Mouse (Mus musculus) 416B (cell line): ENCODE measurements around the gene Pex5l.

Experiments used
- DNase-seq: peaks from one replicate; pipeline ENCODE4 v3.0.0; 2011; ENCODE audit warnings: low read depth

The Pex5l gene

DNA sequence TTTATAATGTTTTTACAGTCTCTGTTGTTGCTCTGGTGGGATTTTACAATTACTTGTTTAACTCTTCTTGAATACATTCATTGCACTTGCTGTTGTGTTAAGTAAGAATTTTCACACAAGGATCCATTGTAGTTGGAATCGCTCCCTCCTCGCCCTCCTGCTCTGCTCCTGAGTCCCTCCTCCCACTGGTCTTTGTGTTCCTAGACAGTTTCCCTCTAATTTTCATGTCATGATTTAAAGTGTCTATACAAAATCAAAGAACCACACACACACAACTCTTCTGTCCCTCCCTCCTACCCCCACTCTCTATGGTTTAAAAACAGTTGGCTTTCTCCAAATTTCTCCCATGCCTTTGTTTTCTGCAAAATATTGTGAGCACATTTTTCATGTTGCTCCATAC, 81.6 kb downstream of the Pex5l start:
- DNase-seq, result no peak

DNA sequence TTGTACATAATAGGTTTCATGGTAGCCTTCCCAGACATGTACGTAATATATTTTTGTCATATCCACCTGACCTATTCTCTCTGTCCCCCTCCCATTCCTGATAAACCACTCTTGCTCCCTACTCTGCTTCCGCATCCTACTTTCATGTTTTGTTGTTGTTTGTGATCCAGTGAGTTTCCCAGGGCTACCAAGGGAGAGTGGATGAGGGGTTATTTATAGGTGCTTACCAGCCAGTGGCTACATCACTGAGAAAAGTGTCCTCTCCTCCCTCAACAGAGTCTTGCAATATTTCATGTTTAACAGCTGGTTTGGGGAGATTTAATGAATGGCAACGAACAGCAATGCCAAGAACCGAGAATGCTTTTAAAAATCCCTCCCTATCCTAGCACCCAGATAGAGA, 82.0 kb downstream of the Pex5l start:
- DNase-seq, result no peak

DNA sequence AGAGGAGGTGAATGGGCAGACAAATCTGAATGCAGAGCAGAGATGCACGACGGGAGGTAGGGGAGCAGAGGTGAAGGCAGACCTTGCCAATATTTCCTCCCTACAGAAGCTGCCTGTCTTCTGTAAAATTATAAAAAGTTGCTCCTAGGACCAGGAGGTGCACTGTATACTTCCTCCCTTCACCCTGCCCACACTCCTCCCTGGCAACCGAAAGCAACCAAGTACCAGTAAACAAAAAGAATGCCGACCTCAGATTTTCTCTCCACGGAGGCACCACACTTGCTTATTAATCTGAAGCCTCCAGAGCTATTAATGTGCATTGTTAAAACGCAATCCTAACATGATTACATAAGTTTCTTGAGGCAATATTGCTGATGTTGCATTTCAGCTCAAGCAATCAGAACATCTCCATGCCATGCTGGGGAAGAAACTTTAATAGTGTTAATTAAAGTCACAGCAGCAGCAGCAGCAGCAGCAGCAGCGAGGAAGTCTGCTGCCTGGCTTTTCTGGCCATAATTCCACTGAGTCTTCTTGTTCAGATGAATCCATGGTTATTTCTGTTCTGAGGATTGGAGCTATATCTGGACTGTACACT, 82.6 kb downstream of the Pex5l start:
- no peak for DNase-seq

GRCm38 (mm10) chr3:33048304-33048703, 94.7 kb downstream of the Pex5l start:
- DNase-seq, result no peak

- DNase-seq, result no peak
These were observed 98.3 kb downstream of the Pex5l start for GRCm38 (mm10) chr3:33044799-33045106.

DNA sequence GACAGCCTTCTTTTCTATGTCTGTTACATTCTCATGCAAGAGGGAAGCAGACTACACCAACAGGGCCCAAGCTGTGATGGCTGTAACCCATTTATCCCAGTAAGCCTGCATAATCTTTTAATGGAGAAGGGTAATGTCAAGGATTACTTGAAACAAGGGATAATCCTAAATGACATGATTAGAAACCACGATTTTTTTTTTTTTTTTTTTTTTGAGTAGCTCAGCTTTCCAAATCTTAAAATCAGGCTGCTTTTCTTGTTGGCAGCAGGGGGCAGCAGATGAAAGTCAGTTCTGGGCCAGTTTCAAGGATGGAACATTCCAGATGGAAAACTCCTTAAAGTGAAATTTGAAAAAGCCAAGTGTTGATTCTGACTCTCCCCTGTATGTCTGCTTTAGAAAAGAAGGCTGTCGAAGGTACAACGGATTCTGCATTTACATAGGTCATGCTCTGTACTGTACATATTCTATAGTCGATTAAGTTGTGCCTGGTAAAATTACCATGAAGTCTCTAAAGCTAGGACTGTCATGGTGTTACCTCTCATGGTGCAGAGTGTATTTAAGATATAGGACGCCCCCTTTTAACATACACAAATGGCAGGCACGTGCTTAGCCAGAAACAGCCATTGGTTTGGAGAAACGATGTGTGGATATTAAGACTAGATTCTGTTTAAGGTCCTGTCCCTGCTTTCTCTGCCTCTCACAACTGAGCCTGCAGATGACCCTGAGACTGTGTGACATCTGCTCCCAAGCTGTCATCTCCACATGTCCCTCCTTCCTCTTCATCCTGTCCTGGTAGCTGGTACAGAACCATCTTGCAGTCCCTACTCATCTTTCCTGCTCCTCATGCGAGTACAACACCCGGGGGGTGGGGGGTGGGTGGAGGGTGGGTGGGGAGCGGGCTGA, 98.9 kb downstream of the Pex5l start:
- no peak for DNase-seq

DNA sequence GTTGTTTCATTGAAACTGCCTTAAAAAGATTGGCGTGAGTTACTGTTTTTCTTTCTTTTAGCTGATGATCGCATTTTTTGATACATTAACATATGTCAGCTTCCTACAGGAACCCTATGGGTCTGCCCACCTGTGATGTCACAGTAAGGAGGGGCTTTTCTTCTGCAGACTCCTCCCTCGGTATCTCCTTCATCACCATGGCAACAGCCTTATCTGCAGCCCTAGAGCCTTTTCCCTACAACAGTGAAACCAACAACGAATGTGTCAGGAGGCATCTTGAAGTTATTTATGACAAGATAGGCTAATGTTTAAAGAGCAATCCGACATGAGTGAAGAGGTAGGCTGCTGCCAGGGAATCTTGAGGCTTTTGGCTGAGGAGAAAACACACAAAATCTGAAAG, 118.5 kb downstream of the Pex5l start:
- DNase-seq, result peak; percentile 10

DNA sequence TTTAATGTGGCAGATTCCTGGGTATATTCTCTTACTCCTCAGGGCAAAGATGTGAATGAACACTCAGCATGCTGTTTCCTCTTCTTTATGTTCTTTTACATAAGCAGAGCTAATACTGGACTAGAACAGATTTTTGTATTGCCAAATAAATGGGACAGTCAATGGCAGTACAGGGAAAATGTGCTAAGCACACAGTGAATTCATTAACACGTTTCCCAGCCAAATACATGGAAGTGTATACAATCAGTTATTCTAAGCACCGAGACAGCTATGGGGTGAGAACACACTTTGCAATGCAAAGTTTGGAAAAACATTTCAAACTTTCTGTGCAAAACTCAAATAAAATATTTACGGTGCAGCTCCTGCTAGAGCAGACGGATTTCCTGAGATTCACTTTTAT, 139.1 kb downstream of the Pex5l start:
- no peak for DNase-seq

- DNase-seq, result no peak
These were observed 141.3 kb downstream of the Pex5l start for GRCm38 (mm10) chr3:33001769-33002168.

GRCm38 (mm10) chr3:33000383-33001015, 142.5 kb downstream of the Pex5l start:
- DNase-seq, result peak; percentile 63

- DNase-seq, result no peak
These were observed 151.1 kb downstream of the Pex5l start for GRCm38 (mm10) chr3:32991713-32992575.

GRCm38 (mm10) chr3:32987806-32988205, 155.2 kb downstream of the Pex5l start:
- no peak for DNase-seq

DNA sequence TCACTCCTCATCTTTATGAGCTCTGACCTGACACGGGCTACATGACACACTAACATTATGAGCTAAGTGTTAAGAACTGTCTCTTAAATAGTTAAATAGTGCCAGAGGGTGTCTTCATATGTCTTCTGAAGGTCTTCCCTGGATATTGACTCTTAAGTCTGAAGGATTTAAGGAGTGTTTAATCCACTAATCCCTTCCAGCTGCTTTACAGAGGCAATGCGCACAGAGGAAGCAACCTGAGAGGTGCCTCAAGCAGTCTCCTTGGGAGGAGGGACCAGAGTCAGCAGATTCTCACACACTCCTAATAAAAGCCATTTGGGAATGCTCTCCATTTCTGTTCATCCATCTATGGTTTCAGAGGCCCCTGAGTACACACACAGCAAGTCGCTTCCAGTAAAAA, 157.9 kb downstream of the Pex5l start:
- DNase-seq, result no peak

- no peak for DNase-seq
These were observed 163.1 kb downstream of the Pex5l start for GRCm38 (mm10) chr3:32979981-32980380.

DNA sequence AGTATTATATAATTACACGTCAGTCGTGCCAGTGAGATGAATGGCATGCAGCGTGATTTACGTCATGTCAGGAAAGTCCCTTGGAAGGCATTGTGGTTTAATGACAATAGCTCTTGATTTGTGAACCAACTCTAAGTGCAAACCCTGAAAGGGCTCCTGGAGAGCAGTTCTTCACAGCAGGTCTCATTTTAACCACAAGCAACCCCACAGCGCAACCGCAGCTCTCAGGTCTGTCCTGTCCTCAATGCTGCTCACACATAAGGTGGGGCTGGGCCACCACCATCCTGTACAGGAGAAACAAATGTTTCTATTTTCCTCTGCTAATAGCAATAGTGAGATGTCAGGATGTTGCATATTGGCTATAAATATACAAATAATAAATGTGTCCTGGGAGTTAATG, 163.8 kb downstream of the Pex5l start:
- no peak for DNase-seq

GRCm38 (mm10) chr3:32970257-32970656, 172.8 kb downstream of the Pex5l start:
- no peak for DNase-seq

GRCm38 (mm10) chr3:32968671-32969425, 174.2 kb downstream of the Pex5l start:
- no peak for DNase-seq

DNA sequence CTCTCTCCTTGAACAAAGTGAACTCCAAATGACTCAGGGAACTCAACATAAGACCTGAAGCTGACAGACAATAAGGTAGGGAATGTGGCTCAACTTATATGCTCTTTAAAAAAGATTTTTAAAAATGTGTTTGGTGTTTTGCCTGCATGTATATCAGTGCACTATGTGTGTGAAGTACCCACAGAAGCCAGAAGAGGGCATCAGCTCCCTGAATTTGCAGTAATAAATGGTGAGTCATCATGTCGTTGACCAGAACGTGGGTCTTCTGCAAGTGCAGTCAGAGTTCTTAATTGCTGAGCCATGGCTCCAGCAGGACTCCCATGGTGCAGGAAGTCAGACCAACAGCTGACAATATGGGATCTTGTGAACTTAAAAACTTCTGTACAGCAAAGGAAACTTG, 177.5 kb downstream of the Pex5l start:
- peak; percentile 79 for DNase-seq

- no peak for DNase-seq
These were observed 181.6 kb downstream of the Pex5l start for GRCm38 (mm10) chr3:32961494-32961893.

GRCm38 (mm10) chr3:32951382-32951781, 191.7 kb downstream of the Pex5l start:
- DNase-seq, result no peak

GRCm38 (mm10) chr3:32947486-32947885, 195.6 kb downstream of the Pex5l start:
- peak; percentile 7 for DNase-seq
